Mouse (Mus musculus): ENCODE results near the gene Fgd2.
"Not testable (repeated sequence)": the region's sequence is repeated elsewhere in the genome, so short reads cannot be mapped to it uniquely, and the experiment has no call there.

The Fgd2 gene

GRCm38 (mm10) chr17:29360761-29361221 lies at the start of gene Fgd2:
TSS of gene Fgd2 (plus strand) at chr17:29360914.
- in situ Hi-C loops (cut with MboI; ENCODE audit: low sequenced_read_pairs) = no loop called here

DNA sequence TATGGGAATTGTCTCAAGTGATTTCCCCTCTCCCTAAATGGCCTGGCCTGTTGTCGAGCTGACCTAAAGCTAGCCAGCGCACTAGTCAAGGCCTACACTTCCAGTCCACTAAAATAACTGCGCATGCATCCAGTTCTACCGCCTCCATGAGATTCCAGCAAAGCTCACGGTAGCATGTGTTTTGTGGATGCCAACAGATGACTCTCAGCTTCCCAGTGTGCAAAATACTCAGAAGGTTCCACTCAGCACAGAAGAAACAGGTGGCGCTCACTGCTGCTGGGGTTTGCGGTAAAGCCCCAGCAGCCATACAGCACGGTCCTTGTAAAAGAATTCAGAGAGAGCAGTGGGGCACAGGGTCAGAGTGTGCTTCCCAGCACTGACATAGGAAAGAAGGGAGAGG lies 49.1 kb upstream of the Fgd2 start:
- in situ Hi-C loops (cut with MboI; ENCODE audit: low sequenced_read_pairs) = no loop called here

DNA sequence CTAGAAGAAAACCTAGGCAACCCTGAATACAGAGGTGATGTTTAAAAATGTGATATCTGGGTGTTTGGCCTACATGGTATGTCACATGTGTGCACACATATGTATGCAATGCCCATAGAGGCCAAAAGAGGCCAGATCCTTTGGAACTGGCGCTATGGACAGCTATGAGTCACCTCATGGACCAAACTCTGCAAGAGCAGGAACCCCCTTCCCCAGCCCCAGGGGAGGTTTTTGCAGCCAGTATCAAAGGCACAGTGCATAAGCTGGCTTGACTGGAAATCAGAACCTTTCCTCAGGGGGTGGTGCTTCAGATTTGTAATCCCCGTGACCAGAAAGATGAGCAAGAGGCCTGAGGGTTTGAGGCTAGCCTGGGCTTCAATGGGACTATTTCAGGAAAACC lies 48.6 kb upstream of the Fgd2 start:
- in situ Hi-C loops (cut with MboI; ENCODE audit: low sequenced_read_pairs) = no loop called here

DNA sequence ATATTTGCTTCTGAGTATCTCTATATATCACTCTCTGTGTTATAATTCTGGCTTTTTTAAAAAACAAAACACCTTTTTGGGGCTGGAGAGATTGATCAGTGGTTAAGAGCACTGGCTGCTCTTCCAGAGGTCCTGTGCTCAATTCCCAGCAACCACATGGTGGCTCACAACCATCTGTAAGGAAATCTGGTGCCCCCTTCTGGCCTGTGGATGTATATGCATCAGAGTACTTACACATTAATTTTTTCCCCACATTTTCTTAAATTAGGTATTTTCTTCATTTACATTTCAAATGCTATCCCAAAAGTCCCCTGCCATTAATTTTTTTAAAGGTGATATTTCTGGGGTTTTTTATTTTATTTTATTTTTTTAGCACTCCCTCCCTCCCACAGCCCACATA lies 47.4 kb upstream of the Fgd2 start:
- in situ Hi-C loops (cut with MboI; ENCODE audit: low sequenced_read_pairs) = no loop called here

- in situ Hi-C loops (cut with MboI; ENCODE audit: low sequenced_read_pairs) = no loop called here
Observed at GRCm38 (mm10) chr17:29315672-29316465, 44.8 kb upstream of the Fgd2 start.

DNA sequence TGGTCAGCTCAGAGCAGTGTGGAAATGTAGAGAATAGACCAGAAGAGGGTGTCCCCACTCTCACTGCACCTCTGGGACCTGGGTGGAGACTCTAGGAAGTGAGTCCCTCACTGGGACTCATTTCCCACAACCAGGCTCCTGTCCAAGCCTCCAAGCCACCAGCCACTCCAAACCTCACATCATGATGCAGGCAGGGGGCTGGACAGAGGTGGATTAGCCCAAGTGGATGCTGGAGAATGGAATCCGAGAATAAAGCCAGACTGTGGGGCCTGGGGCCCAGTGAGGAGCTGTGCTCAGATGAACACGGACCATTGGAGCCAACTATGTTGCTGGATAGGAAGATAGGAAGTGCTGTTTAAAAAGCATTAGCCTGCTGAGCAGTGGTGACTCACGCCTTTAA lies 43.8 kb upstream of the Fgd2 start:
- in situ Hi-C loops (cut with MboI; ENCODE audit: low sequenced_read_pairs) = no loop called here

- in situ Hi-C loops (cut with MboI; ENCODE audit: low sequenced_read_pairs) = not testable (repeated sequence)
Observed at GRCm38 (mm10) chr17:29317380-29317779, 43.3 kb upstream of the Fgd2 start, which contains the start of gene Pi16. TSS of gene Pi16 (plus strand) at chr17:29317680.

- in situ Hi-C loops (cut with MboI; ENCODE audit: low sequenced_read_pairs) = no loop called here
Observed at GRCm38 (mm10) chr17:29318731-29319250, 41.9 kb upstream of the Fgd2 start.

DNA sequence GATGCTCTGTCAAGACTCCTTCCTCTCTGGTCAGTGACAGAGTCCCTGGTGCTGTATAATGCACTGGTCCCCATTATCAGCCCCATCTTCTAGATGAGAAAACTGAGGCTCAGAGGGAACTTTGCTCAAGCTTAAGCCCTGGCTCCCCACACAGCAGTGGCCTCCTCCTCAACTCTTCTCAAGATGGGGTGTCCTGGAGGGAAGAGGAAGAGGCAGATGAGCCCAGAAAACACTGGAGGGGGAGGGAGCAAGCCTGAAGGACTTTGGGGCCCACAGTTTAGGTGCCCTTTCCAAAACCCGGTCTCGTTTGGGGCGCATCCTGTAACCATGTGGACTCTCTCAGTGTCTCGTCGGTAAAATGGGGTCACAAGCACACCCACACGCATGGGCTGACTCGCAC lies 41.2 kb upstream of the Fgd2 start:
- in situ Hi-C loops (cut with MboI; ENCODE audit: low sequenced_read_pairs) = no loop called here

GRCm38 (mm10) chr17:29319881-29320639 lies 40.7 kb upstream of the Fgd2 start:
- in situ Hi-C loops (cut with MboI; ENCODE audit: low sequenced_read_pairs) = no loop called here

GRCm38 (mm10) chr17:29321765-29322602 lies 38.7 kb upstream of the Fgd2 start:
- in situ Hi-C loops (cut with MboI; ENCODE audit: low sequenced_read_pairs) = no loop called here

DNA sequence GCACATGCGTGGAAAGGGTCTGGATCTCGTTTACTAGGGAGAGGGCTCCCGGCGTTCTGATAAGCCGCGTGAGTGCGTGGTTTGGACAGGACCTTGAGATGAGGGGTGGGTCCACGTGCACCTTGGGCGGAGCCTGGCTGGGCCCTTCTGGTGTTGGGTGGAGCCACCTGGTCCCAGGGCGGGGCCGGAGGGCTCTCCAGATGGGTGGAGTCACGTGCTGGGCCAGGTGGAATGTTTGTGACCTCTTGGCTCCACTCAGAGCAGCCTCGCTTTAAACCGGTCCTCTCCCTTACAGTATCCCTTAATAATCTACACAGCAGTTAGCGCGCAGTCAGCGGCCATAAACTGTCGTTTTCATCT lies 38.1 kb upstream of the Fgd2 start:
- in situ Hi-C loops (cut with MboI; ENCODE audit: low sequenced_read_pairs) = no loop called here

DNA sequence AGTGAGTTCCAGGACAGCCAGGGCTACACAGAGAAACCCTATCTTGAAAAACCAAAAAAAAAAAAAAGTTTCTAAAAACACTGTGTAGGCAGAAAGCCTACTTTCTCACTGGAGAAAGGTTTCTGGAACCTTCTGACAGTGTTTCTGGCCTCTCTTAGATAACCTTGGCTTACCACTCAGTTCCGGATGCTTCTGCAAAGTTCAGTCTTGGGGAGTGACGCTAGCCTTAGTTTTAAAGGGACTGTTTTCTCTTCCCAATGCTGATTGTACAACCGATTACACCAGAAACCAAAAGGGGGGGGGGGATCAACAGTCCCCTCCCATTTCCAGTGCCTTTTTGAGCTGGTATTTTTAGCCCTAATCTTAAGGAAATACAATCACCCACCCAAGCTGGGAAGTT lies 37.1 kb upstream of the Fgd2 start:
- in situ Hi-C loops (cut with MboI; ENCODE audit: low sequenced_read_pairs) = no loop called here

- in situ Hi-C loops (cut with MboI; ENCODE audit: low sequenced_read_pairs) = no loop called here
Observed at GRCm38 (mm10) chr17:29325831-29326230, 34.9 kb upstream of the Fgd2 start.

GRCm38 (mm10) chr17:29326531-29327529 lies 33.9 kb upstream of the Fgd2 start:
- in situ Hi-C loops (cut with MboI; ENCODE audit: low sequenced_read_pairs) = no loop called here

GRCm38 (mm10) chr17:29327691-29328090 lies 33.0 kb upstream of the Fgd2 start:
- in situ Hi-C loops (cut with MboI; ENCODE audit: low sequenced_read_pairs) = no loop called here

GRCm38 (mm10) chr17:29330221-29330620 lies 30.5 kb upstream of the Fgd2 start:
- in situ Hi-C loops (cut with MboI; ENCODE audit: low sequenced_read_pairs) = no loop called here

GRCm38 (mm10) chr17:29330671-29331410 lies 29.9 kb upstream of the Fgd2 start:
- in situ Hi-C loops (cut with MboI; ENCODE audit: low sequenced_read_pairs) = no loop called here

DNA sequence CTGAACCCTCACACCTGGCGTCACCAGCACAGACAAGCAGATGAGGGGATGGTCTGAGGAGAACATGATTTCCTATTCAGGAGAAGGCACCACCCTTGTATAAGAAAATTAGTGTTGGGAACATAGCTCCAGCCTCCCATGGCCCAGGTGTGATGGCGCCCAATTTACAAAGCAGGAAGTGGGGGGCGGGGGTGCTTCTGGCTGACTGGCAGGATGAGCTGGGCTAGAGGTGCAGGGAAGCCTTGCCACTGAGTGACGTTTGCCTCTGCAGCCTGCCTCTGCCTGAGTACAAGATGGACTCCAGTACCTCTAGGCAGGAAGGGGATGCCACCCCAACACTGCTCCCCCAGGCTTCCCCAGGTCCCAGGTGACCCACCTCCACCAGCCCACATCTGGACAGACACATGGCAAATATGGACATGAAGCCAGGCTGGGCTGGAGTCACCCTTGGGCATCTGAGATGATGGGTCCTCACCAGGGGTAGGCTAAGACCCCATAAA lies 28.5 kb upstream of the Fgd2 start:
- in situ Hi-C loops (cut with MboI; ENCODE audit: low sequenced_read_pairs) = no loop called here

All from CH12F3 (cell line).